Mouse (Mus musculus): Measurements from ENCODE around the gene 1700003F12Rik. TPM values are rescaled to one million over a fixed set of nuclear protein-coding genes. Genes with fewer than 3 reads are reported as not detected.

The 1700003F12Rik gene
- not detected in 2 replicates for polyA plus RNA-seq (2012)

- Histone ChIP-seq H3K4me1 (ENCODE audit: control insufficient read depth) (peaks cover 15% of the 10 kb centered on the region), H3K4me3 (replicated peaks) (no peak within 1 kb of the TSS), H3K9me3 (ENCODE audit: control insufficient read depth, low read length) (peaks cover 4% of the 10 kb centered on the region; the same call in 1 of the 2 replicates), H3K36me3 (ENCODE audit: control insufficient read depth) (no peaks in the 10 kb centered on the region), H3K27me3 (ENCODE audit: control insufficient read depth) (peaks cover 32% of the 10 kb centered on the region)
- TF ChIP-seq GATA1 (IDR thresholded peaks at IDR 0.05; ENCODE audit: low read length) = no peak
- TF ChIP-seq TAL1 (IDR thresholded peaks at IDR 0.05; ENCODE audit: low read length) = no peak
These were observed at the start of gene 1700003F12Rik for GRCm38 (mm10) chr2:154546711-154547110. Gene 1700003F12Rik (plus strand): TSS chr2:154547085.

GRCm38 (mm10) chr2:154498571-154498970 is 48.3 kb upstream of the 1700003F12Rik start:
- TF ChIP-seq GATA1 (IDR thresholded peaks at IDR 0.05; ENCODE audit: low read length) (no peak), TAL1 (IDR thresholded peaks at IDR 0.05; ENCODE audit: low read length) (no peak)
- no peak overlapping the region for H3K4me3 ChIP-seq (replicated peaks)

GRCm38 (mm10) chr2:154499717-154500247 is 47.1 kb upstream of the 1700003F12Rik start:
- peaks cover 22% of the 10 kb centered on the region for H3K36me3 ChIP-seq (ENCODE audit: control insufficient read depth)
- no peaks in the 10 kb centered on the region for H3K9me3 ChIP-seq (ENCODE audit: control insufficient read depth, low read length)
- TF ChIP-seq TAL1 (IDR thresholded peaks at IDR 0.05; ENCODE audit: low read length) (no peak), GATA1 (IDR thresholded peaks at IDR 0.05; ENCODE audit: low read length) (no peak)
- peaks cover 16% of the 10 kb centered on the region for H3K4me1 ChIP-seq (ENCODE audit: control insufficient read depth)
- H3K27me3 ChIP-seq (ENCODE audit: control insufficient read depth) = no peaks in the 10 kb centered on the region
- H3K4me3 ChIP-seq (replicated peaks) = no peak overlapping the region

More at GRCm38 (mm10) chr2:154498571-154498970, 48.3 kb upstream of the 1700003F12Rik start:
- Histone ChIP-seq H3K36me3 (ENCODE audit: control insufficient read depth) (peaks cover 14% of the 10 kb centered on the region), H3K4me1 (ENCODE audit: control insufficient read depth) (peaks cover 16% of the 10 kb centered on the region), H3K9me3 (ENCODE audit: control insufficient read depth, low read length) (no peaks in the 10 kb centered on the region), H3K27me3 (ENCODE audit: control insufficient read depth) (no peaks in the 10 kb centered on the region)

- TF ChIP-seq GATA1 (IDR thresholded peaks at IDR 0.05; ENCODE audit: low read length) (no peak), TAL1 (IDR thresholded peaks at IDR 0.05; ENCODE audit: low read length) (no peak)
- Histone ChIP-seq H3K9me3 (ENCODE audit: control insufficient read depth, low read length) (no peaks in the 10 kb centered on the region), H3K36me3 (ENCODE audit: control insufficient read depth) (peaks cover 24% of the 10 kb centered on the region), H3K4me3 (replicated peaks) (no peak overlapping the region), H3K4me1 (ENCODE audit: control insufficient read depth) (peaks cover 15% of the 10 kb centered on the region), H3K27me3 (ENCODE audit: control insufficient read depth) (no peaks in the 10 kb centered on the region)
These were observed 46.1 kb upstream of the 1700003F12Rik start for GRCm38 (mm10) chr2:154500758-154501157.

GRCm38 (mm10) chr2:154507076-154507475 is 39.8 kb upstream of the 1700003F12Rik start:
- TF ChIP-seq GATA1 (IDR thresholded peaks at IDR 0.05; ENCODE audit: low read length) (no peak), TAL1 (IDR thresholded peaks at IDR 0.05; ENCODE audit: low read length) (no peak)
- H3K9me3 ChIP-seq (ENCODE audit: control insufficient read depth, low read length) = no peaks in the 10 kb centered on the region
- H3K4me1 ChIP-seq (ENCODE audit: control insufficient read depth) = peaks cover 11% of the 10 kb centered on the region
- H3K27me3 ChIP-seq (ENCODE audit: control insufficient read depth) = no peaks in the 10 kb centered on the region
- peaks cover 49% of the 10 kb centered on the region for H3K36me3 ChIP-seq (ENCODE audit: control insufficient read depth)
- H3K4me3 ChIP-seq (replicated peaks) = no peak overlapping the region

GRCm38 (mm10) chr2:154507566-154508283 is 39.2 kb upstream of the 1700003F12Rik start:
- Histone ChIP-seq H3K4me3 (replicated peaks) (no peak overlapping the region), H3K36me3 (ENCODE audit: control insufficient read depth) (peaks cover 49% of the 10 kb centered on the region), H3K9me3 (ENCODE audit: control insufficient read depth, low read length) (no peaks in the 10 kb centered on the region), H3K4me1 (ENCODE audit: control insufficient read depth) (peaks cover 11% of the 10 kb centered on the region), H3K27me3 (ENCODE audit: control insufficient read depth) (no peaks in the 10 kb centered on the region)
- TF ChIP-seq TAL1 (IDR thresholded peaks at IDR 0.05; ENCODE audit: low read length) (no peak), GATA1 (IDR thresholded peaks at IDR 0.05; ENCODE audit: low read length) (no peak)

GRCm38 (mm10) chr2:154508450-154508849 is 38.4 kb upstream of the 1700003F12Rik start:
- peaks cover 46% of the 10 kb centered on the region for H3K36me3 ChIP-seq (ENCODE audit: control insufficient read depth)
- H3K4me1 ChIP-seq (ENCODE audit: control insufficient read depth) = peaks cover 11% of the 10 kb centered on the region
- H3K9me3 ChIP-seq (ENCODE audit: control insufficient read depth, low read length) = no peaks in the 10 kb centered on the region
- no peak overlapping the region for H3K4me3 ChIP-seq (replicated peaks)
- no peak for TF ChIP-seq TAL1 (IDR thresholded peaks at IDR 0.05; ENCODE audit: low read length)
- no peak for TF ChIP-seq GATA1 (IDR thresholded peaks at IDR 0.05; ENCODE audit: low read length)
- H3K27me3 ChIP-seq (ENCODE audit: control insufficient read depth) = no peaks in the 10 kb centered on the region

GRCm38 (mm10) chr2:154510141-154510540 is 36.7 kb upstream of the 1700003F12Rik start:
- peaks cover 37% of the 10 kb centered on the region for H3K36me3 ChIP-seq (ENCODE audit: control insufficient read depth)
- no peak overlapping the region for H3K4me3 ChIP-seq (replicated peaks)
- H3K9me3 ChIP-seq (ENCODE audit: control insufficient read depth, low read length) = no peaks in the 10 kb centered on the region
- peaks cover 11% of the 10 kb centered on the region for H3K4me1 ChIP-seq (ENCODE audit: control insufficient read depth)
- TF ChIP-seq TAL1 (IDR thresholded peaks at IDR 0.05; ENCODE audit: low read length) (no peak), GATA1 (IDR thresholded peaks at IDR 0.05; ENCODE audit: low read length) (no peak)
- no peaks in the 10 kb centered on the region for H3K27me3 ChIP-seq (ENCODE audit: control insufficient read depth)

GRCm38 (mm10) chr2:154516944-154517343 is 29.9 kb upstream of the 1700003F12Rik start:
- Histone ChIP-seq H3K9me3 (ENCODE audit: control insufficient read depth, low read length) (no peaks in the 10 kb centered on the region), H3K4me3 (replicated peaks) (no peak overlapping the region), H3K36me3 (ENCODE audit: control insufficient read depth) (peaks cover 32% of the 10 kb centered on the region), H3K27me3 (ENCODE audit: control insufficient read depth) (no peaks in the 10 kb centered on the region), H3K4me1 (ENCODE audit: control insufficient read depth) (no peaks in the 10 kb centered on the region)
- TF ChIP-seq TAL1 (IDR thresholded peaks at IDR 0.05; ENCODE audit: low read length) = no peak

Data from erythroblast, embryonic 14.5 days (primary cell).